Mouse (Mus musculus) layer of hippocampus, postnatal 25 days (tissue): Measurements from ENCODE around the gene Mrpl41. TPM values are rescaled to one million over a fixed set of nuclear protein-coding genes. Genes with fewer than 3 reads are reported as not detected.

ENCODE experiments used
- DNase-seq, 2 experiments: peaks; one replicate each; pipeline ENCODE4 v3.0.0; 2022; ENCODE audit warnings: mixed read lengths in 2 of 2, low spot score in 1 of 2; ENCODE audit errors: extremely low spot score in 1 of 2
- microRNA-seq, 2 experiments: library from miRNA; unstranded; fragments of <30 nt; microRNA quantifications; one replicate each; pipeline ENCODE4 v1.2.0; 2021
- total RNA-seq, 2 experiments: library from RNA; stranded (reverse); gene quantifications; 2 replicates each; pipeline ENCODE4 v1.2.3; 2021

Gene Mrpl41
- total RNA-seq, 2 experiments from 2014 or later = 85.3 to 93.5 TPM

- DNase-seq = no peak
Measured at GRCm38 (mm10) chr2:24942092-24942491, 32.8 kb downstream of the Mrpl41 start.

- peak; percentile 47 to 56 for DNase-seq
Measured at GRCm38 (mm10) chr2:24935057-24935796, 39.7 kb downstream of the Mrpl41 start, which contains the start of gene Arrdc1. TSS of gene Arrdc1 (minus strand) at chr2:24935252.

GRCm38 (mm10) chr2:24934441-24934963 lies 40.4 kb downstream of the Mrpl41 start:
- no peak for DNase-seq

GRCm38 (mm10) chr2:24929593-24929992 lies 45.3 kb downstream of the Mrpl41 start:
- DNase-seq = no peak

GRCm38 (mm10) chr2:24929119-24929518 lies 45.8 kb downstream of the Mrpl41 start:
- no peak for DNase-seq

GRCm38 (mm10) chr2:24927810-24928479 lies 47.0 kb downstream of the Mrpl41 start:
- no peak for DNase-seq

- no peak for DNase-seq
Measured at GRCm38 (mm10) chr2:24926965-24927358, 47.9 kb downstream of the Mrpl41 start.

GRCm38 (mm10) chr2:24926345-24926964 lies 48.4 kb downstream of the Mrpl41 start:
- DNase-seq = no peak

- DNase-seq = no peak
Measured at GRCm38 (mm10) chr2:24925284-24925683, 49.6 kb downstream of the Mrpl41 start.

Small RNA genes within 50 kb of the gene (microRNA-seq; reads per million reads assigned to microRNA genes)
- 0 reads per million in 2 experiments for gene Gm22875

Other genes starting within 250 kb of the Mrpl41 start
- gene Cacna1b, start 211.9 kb downstream of the Mrpl41 start, total RNA-seq = 10 to 100 TPM; 72.4 to 84.0 TPM
- gene Ehmt1, start 55.5 kb downstream of the Mrpl41 start, total RNA-seq = 10 to 100 TPM; 61.4 to 71.0 TPM
- gene Arrdc1, start 39.8 kb downstream of the Mrpl41 start, total RNA-seq = 10 to 100 TPM in 1 of 2 experiments, 1 to 10 TPM in 1; 9.5 to 13.5 TPM
- 10 to 100 TPM; 38.5 TPM for gene Zmynd19, start 25.3 kb downstream of the Mrpl41 start, total RNA-seq
- gene Dph7, start 12.7 kb downstream of the Mrpl41 start, total RNA-seq = 10 to 100 TPM; 31.6 to 33.0 TPM
- 10 to 100 TPM; 24.2 to 25.2 TPM for gene Pnpla7, start 935 bp upstream of the Mrpl41 start, total RNA-seq
- 100 to 1,000 TPM; 985 to 995 TPM for gene Nsmf, start 79.3 kb upstream of the Mrpl41 start, total RNA-seq
- gene Entpd8, start 105.2 kb upstream of the Mrpl41 start, total RNA-seq = not detected
- gene Noxa1, start 120.1 kb upstream of the Mrpl41 start, total RNA-seq = not detected
- 10 to 100 TPM; 27.5 to 35.7 TPM for gene Nrarp, start 205.7 kb upstream of the Mrpl41 start, total RNA-seq
- 1 to 10 TPM; 1.5 TPM for gene Tor4a, start 221.8 kb upstream of the Mrpl41 start, total RNA-seq
- 10 to 100 TPM; 55.8 to 58.9 TPM for gene Nelfb, start 236.4 kb upstream of the Mrpl41 start, total RNA-seq
- gene Stpg3, start 239.5 kb upstream of the Mrpl41 start, total RNA-seq = under 1 TPM in 1 of 2 experiments, not detected in 1; 0.32 TPM
- under 1 TPM in 1 of 2 experiments, not detected in 1; 0.59 TPM for gene Fam166a, start 243.6 kb upstream of the Mrpl41 start, total RNA-seq
- gene Tubb4b, start 249.6 kb upstream of the Mrpl41 start, total RNA-seq = 100 to 1,000 TPM; 330 to 361 TPM